Mouse (Mus musculus) ES-Bruce4 (cell line): ENCODE data around the gene Agap1.

ENCODE experiments used
- CTCF ChIP-seq: IDR thresholded peaks from one replicate; pipeline ENCODE4 v1.8.1; 2011; ENCODE audit warnings: low read depth, low read length
- POLR2A ChIP-seq: IDR thresholded peaks from one replicate; pipeline ENCODE4 v1.8.1; 2011; ENCODE audit warnings: low read length; ENCODE audit not compliant: insufficient read depth

DNA sequence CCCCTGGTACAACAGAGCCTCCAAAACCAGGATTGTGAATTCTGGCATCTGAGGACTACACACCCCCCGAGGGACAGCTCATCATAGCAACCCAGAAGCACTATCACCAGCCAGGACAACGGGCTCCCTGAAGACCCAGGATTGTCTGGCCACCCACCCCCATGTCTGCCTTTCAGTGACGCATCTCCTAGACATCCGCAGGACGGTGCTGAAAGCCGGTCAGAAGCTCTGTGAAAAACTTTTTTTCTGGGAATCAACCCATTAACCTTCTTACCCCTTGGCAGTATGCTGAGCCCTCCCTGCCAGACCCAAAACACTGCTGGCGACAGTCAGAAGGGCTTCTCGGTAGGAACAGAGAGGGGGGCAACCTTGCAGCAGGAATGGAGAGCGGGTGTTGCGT lies 426.2 kb downstream of the Agap1 start:
- TF ChIP-seq CTCF (no peak), POLR2A (no peak)
